Mouse (Mus musculus) forebrain, embryonic 12.5 days (tissue): ENCODE results near the gene Elovl5. TPM values are rescaled to one million over a fixed set of nuclear protein-coding genes. Genes with fewer than 3 reads are reported as not detected.

Source experiments
- ATAC-seq: fragments of 200-750 bp; cut with Nextera tagmentation; 2 replicates; pipeline ENCODE4 v1.8.0; 2017; ENCODE audit warnings: moderate TSS enrichment; ENCODE audit not compliant: low FRiP score
- H3K27ac ChIP-seq: fragments of 300-500 bp; sonication (generic); 2 replicates; pipeline ENCODE4 v1.5.1; 2016; ENCODE audit warnings: mild to moderate bottlenecking
- H3K27me3 ChIP-seq: fragments of 300-500 bp; sonication (generic); 2 replicates; pipeline ENCODE4 v1.6.1; 2016; ENCODE audit warnings: mild to moderate bottlenecking
- H3K36me3 ChIP-seq: fragments of 300-500 bp; sonication (generic); replicated peaks from 2 replicates; pipeline ENCODE4 v1.6.1; 2016; ENCODE audit warnings: mild to moderate bottlenecking
- H3K4me1 ChIP-seq: fragments of 300-500 bp; sonication (generic); 2 replicates; pipeline ENCODE4 v1.6.1; 2016
- H3K4me2 ChIP-seq: fragments of 300-500 bp; sonication (generic); 2 replicates; pipeline ENCODE4 v1.6.1; 2016; ENCODE audit warnings: mild to moderate bottlenecking, moderate library complexity
- H3K4me3 ChIP-seq: fragments of 300-500 bp; sonication (generic); replicated peaks from 2 replicates; pipeline ENCODE4 v1.5.1; 2016; ENCODE audit warnings: mild to moderate bottlenecking
- H3K9ac ChIP-seq: fragments of 300-500 bp; sonication (generic); 2 replicates; pipeline ENCODE4 v1.6.1; 2016; ENCODE audit warnings: mild to moderate bottlenecking
- H3K9me3 ChIP-seq: fragments of 300-500 bp; sonication (generic); 2 replicates; pipeline ENCODE4 v1.6.1; 2016
- WGBS: fragments of 180-500 bp; shearing (Covaris S2); methylation state at CpG from one replicate; pipeline ENCODE4 v1.1.7; 2016; 5-methylcytosine and 5-hydroxymethylcytosine counted together
- polyA plus RNA-seq: library from polyadenylated mRNA; unstranded; fragments of >200 nt; fragmentation: Nextera tagmentation; extraction: Ambion mirVana; gene quantifications from 2 replicates; pipeline ENCODE4 v1.2.1, GENCODE M21; 2016

The Elovl5 gene
- polyA plus RNA-seq, 1 experiment from 2014 or later: 74.6 TPM

DNA sequence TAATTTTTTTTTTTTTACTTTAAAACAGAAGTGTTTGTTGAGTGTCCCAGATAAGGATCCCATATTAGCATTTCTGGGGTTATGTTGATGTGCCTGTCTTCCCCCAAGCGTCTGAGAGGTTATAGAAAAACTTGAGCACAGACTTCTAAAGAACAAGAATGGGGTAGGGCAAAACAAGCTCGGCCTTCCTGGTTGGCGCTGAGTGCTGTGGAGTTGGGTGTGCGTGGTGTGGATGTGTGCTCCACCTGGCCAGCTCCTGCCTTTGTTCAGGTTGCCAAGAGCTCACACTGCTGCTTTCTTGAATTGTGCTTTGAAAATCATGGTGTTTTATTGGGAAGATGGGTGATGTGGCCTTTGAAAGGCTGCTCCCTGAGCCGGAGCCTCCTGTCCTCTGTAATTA, 48.1 kb downstream of the Elovl5 start:
- H3K9ac ChIP-seq: no peak overlapping the region
- no peak overlapping the region for H3K4me2 ChIP-seq
- no peak overlapping the region for H3K4me3 ChIP-seq
- H3K27ac ChIP-seq: no peak overlapping the region
- H3K27me3 ChIP-seq: no peaks in the 10 kb centered on the region
- no peaks in the 10 kb centered on the region for H3K9me3 ChIP-seq
- ATAC-seq: no peak
- peaks cover 15% of the 10 kb centered on the region for H3K4me1 ChIP-seq
- H3K36me3 ChIP-seq: peaks cover 10% of the 10 kb centered on the region
- WGBS: 66% methylated on average over 5 of the region's 5 CpGs

- no peak overlapping the region for H3K4me2 ChIP-seq
- 92% methylated on average over 6 of the region's 6 CpGs for WGBS
- H3K9ac ChIP-seq: no peak overlapping the region
- no peaks in the 10 kb centered on the region for H3K27me3 ChIP-seq
- H3K4me1 ChIP-seq: peaks cover 15% of the 10 kb centered on the region
- H3K36me3 ChIP-seq: peaks cover 6% of the 10 kb centered on the region
- H3K4me3 ChIP-seq: no peak overlapping the region
- no peaks in the 10 kb centered on the region for H3K9me3 ChIP-seq
- no peak for ATAC-seq
- no peak overlapping the region for H3K27ac ChIP-seq
These were observed 48.8 kb downstream of the Elovl5 start for GRCm38 (mm10) chr9:77965768-77966552.

DNA sequence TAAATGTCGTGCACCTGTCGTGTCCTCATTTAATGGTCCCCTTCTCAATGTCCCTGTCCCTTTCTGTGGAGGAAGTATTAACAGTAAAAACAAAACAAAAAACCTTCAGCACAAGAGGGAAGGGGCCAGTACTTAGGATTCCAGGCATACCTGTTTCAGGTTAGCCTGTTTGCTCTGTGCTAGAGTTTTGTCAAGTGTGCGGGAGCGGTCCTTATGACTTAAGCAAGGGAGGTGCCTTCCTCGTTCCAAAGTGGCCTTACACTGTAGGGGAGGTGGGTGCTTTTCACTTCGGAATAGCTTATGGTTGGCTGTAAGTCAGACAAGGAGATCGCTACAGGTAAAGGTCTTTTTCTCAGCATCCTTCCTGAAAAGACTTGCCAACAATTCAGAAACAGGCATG, 49.7 kb downstream of the Elovl5 start:
- WGBS: 96% methylated on average over 7 of the region's 7 CpGs
- Histone ChIP-seq H3K4me2 (no peak overlapping the region), H3K4me1 (peaks cover 15% of the 10 kb centered on the region), H3K27ac (no peak overlapping the region), H3K4me3 (no peak overlapping the region), H3K9ac (no peak overlapping the region), H3K9me3 (no peaks in the 10 kb centered on the region), H3K27me3 (no peaks in the 10 kb centered on the region), H3K36me3 (peaks cover under 1% of the 10 kb centered on the region; the same call in 1 of the 2 replicates)
- ATAC-seq: no peak

DNA sequence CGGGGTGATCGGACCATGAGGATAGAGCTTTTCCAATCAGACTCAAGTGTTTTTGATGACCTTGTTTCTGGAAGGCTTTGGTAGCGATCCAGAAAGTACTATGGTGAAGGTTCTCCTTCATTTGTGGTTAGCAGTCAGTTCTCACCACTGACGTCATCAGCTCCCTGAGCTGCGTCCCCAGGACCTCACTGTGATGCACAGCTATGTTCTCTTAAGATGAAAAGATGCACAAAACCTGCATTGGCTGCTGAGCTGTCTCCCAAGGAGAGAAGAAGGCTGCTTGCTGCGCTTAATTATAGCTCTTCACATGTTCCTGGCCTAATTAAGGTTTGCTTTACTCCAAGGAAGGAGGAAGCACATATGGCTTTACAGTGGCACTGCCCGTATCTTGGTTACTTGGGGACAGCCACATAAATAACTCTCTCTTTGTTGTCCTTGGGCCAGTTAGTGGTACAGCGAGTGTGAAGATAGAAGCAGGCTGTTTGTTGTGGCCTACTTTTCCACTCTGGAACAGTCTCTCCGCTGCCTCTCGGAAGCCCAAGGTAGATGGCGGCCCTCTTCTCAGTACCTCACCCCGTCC, 50.5 kb downstream of the Elovl5 start:
- Histone ChIP-seq H3K9ac (no peak overlapping the region), H3K9me3 (no peaks in the 10 kb centered on the region), H3K27ac (no peak overlapping the region), H3K27me3 (no peaks in the 10 kb centered on the region), H3K4me3 (no peak overlapping the region), H3K4me2 (no peak overlapping the region), H3K4me1 (peaks cover 15% of the 10 kb centered on the region), H3K36me3 (no peaks in the 10 kb centered on the region; the same call in 1 of the 2 replicates)
- no peak for ATAC-seq
- WGBS: 92% methylated on average over 12 of the region's 12 CpGs

DNA sequence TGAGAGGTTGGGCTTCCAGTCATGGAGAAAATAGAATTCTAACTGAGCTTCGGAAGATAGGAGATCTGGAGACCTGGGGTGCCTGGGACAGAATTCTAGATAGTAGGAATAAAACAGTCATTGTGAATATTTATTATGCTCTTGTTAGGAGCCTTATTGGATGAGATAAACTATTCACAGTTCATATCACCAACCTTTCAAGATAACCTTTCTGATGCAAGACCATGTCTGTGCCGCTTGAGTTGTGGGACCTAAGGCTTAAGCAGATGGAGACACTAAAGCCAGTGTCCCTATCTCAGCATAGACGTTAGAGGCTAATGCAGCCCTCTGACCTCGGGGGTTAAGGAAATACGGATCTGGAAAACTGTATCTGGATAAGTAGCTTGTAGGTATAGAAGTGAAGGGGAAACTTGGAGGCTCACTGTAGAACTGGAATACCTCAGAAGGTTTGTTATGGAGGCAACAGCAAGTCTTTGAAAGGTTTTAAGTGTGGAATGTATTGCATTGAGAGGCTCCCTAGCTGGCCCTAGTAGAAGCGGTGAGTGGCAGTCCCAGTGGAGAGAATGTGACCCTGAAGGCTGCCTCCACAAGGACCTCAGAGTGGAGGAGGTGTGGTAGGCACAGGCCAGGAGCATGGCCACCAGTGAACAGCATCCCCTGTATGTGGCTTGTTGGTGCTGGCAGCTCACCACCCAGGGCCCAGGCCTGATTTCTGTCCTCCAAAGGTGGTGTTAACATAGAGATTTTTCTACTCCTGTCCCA, 52.2 kb downstream of the Elovl5 start:
- H3K36me3 ChIP-seq: no peaks in the 10 kb centered on the region; the same call in 1 of the 2 replicates
- H3K4me1 ChIP-seq: peaks cover 4% of the 10 kb centered on the region
- H3K27me3 ChIP-seq: no peaks in the 10 kb centered on the region
- H3K4me3 ChIP-seq: no peak overlapping the region
- H3K27ac ChIP-seq: no peak overlapping the region
- no peak overlapping the region for H3K9ac ChIP-seq
- H3K4me2 ChIP-seq: no peak overlapping the region
- no peaks in the 10 kb centered on the region for H3K9me3 ChIP-seq
- WGBS: 89% methylated on average over 6 of the region's 6 CpGs
- no peak for ATAC-seq

DNA sequence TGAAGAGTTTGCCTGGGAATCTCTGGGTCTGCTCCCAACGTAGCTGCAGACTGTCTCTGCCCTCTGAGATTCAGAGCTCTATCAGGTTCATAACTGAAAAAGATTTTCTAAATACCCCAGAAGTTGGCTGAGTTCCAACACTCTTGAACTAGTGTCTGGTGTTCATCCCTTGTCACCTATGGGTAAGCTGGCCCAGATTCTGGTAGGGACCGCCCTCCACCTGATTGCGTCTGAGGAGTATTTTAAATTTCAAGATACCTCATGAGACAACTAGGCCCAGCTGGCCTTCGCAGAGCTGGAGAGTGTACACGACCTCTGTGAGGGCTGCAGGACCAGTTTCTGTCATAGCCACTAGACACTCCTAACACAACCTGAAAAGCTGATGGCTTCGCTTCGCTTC, 61.8 kb downstream of the Elovl5 start:
- 94% methylated on average over 7 of the region's 7 CpGs for WGBS
- Histone ChIP-seq H3K9ac (no peak overlapping the region), H3K4me2 (no peak overlapping the region), H3K36me3 (peaks cover 66% of the 10 kb centered on the region), H3K4me1 (no peaks in the 10 kb centered on the region; the same call in 1 of the 2 replicates), H3K27me3 (no peaks in the 10 kb centered on the region), H3K4me3 (no peak overlapping the region), H3K27ac (no peak overlapping the region), H3K9me3 (no peaks in the 10 kb centered on the region)
- ATAC-seq: no peak

- H3K4me2 ChIP-seq: no peak overlapping the region
- peaks cover 57% of the 10 kb centered on the region for H3K36me3 ChIP-seq
- H3K9ac ChIP-seq: no peak overlapping the region
- H3K27me3 ChIP-seq: no peaks in the 10 kb centered on the region
- no peak overlapping the region for H3K27ac ChIP-seq
- ATAC-seq: no peak
- no peak overlapping the region for H3K4me3 ChIP-seq
- H3K9me3 ChIP-seq: no peaks in the 10 kb centered on the region
- WGBS: 94% methylated on average over 16 of the region's 16 CpGs
- no peaks in the 10 kb centered on the region for H3K4me1 ChIP-seq
These were observed 65.5 kb downstream of the Elovl5 start for GRCm38 (mm10) chr9:77982616-77983015.

GRCm38 (mm10) chr9:77983521-77983920, 66.4 kb downstream of the Elovl5 start:
- WGBS: 93% methylated on average over 6 of the region's 6 CpGs
- H3K4me1 ChIP-seq: no peaks in the 10 kb centered on the region
- no peak for ATAC-seq

GRCm38 (mm10) chr9:77986153-77986795, 69.1 kb downstream of the Elovl5 start:
- Histone ChIP-seq H3K4me2 (no peak overlapping the region), H3K4me3 (no peak overlapping the region), H3K9ac (no peak overlapping the region), H3K36me3 (peaks cover 28% of the 10 kb centered on the region), H3K27ac (no peak overlapping the region), H3K9me3 (no peaks in the 10 kb centered on the region), H3K27me3 (no peaks in the 10 kb centered on the region), H3K4me1 (no peaks in the 10 kb centered on the region)
- WGBS: 79% methylated on average over 8 of the region's 8 CpGs
- ATAC-seq: no peak

More at GRCm38 (mm10) chr9:77983521-77983920, 66.4 kb downstream of the Elovl5 start:
- Histone ChIP-seq H3K9ac (no peak overlapping the region), H3K36me3 (peaks cover 52% of the 10 kb centered on the region), H3K27me3 (no peaks in the 10 kb centered on the region), H3K9me3 (no peaks in the 10 kb centered on the region), H3K4me2 (no peak overlapping the region), H3K27ac (no peak overlapping the region), H3K4me3 (no peak overlapping the region)

- Histone ChIP-seq H3K27me3 (no peaks in the 10 kb centered on the region), H3K4me1 (no peaks in the 10 kb centered on the region), H3K9me3 (no peaks in the 10 kb centered on the region), H3K4me2 (no peak overlapping the region), H3K27ac (no peak overlapping the region), H3K4me3 (no peak overlapping the region), H3K9ac (no peak overlapping the region), H3K36me3 (0 out of 2 replicates have a peak, but pooled peaks cover 2% of the 10 kb centered on the region)
- no peak for ATAC-seq
- WGBS: 78% methylated on average over 8 of the region's 8 CpGs
These were observed 72.5 kb downstream of the Elovl5 start for GRCm38 (mm10) chr9:77989626-77990025.

DNA sequence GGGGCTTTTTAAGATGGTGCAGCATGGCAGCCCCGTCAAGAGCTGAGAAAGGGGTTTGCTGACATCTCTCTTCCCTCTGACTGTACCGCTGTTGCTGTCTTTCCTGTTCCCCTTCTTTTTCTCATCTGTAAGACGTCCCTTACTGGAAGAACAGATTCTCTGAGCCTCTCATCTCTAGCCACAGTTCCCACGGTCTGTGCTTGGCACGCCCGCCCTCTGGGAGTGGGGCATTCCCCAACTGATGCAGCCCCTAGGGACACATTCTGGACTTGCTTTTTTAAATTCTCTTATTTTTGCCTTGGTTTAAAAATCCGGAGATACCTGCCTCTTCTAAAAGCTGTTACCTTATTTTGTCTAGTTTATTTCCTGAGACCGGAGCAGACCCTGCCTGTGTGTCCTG, 73.1 kb downstream of the Elovl5 start:
- 67% methylated on average over 8 of the region's 8 CpGs for WGBS
- no peak for ATAC-seq

DNA sequence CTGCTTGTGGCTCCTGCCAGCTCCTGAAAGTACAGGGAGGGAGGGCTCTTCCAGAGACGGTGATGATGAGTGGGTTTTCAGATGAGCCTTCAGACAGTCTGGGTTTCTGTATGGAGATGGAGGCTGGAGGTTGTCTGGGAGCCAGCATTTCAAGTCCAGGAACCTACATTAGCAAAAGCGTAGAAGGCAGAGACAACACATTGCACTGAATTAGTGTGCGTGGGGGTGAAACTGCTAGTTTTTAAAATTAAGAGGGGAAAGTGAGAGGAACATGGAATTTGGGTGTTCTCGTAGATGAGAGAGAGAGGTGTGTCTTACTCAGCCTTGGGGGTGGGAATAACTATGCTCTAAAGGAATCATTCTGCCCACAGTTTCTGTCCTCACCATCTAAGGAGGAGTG, 74.5 kb downstream of the Elovl5 start:
- H3K4me1 ChIP-seq: no peaks in the 10 kb centered on the region
- no peaks in the 10 kb centered on the region for H3K9me3 ChIP-seq
- no peak overlapping the region for H3K9ac ChIP-seq
- no peak overlapping the region for H3K27ac ChIP-seq
- 92% methylated on average over 4 of the region's 4 CpGs for WGBS
- H3K4me2 ChIP-seq: no peak overlapping the region
- no peak for ATAC-seq
- H3K4me3 ChIP-seq: no peak overlapping the region
- no peaks in the 10 kb centered on the region for H3K27me3 ChIP-seq
- H3K36me3 ChIP-seq: no peaks in the 10 kb centered on the region

More for the DNA sequence above, 73.1 kb downstream of the Elovl5 start:
- Histone ChIP-seq H3K9me3 (no peaks in the 10 kb centered on the region), H3K36me3 (no peaks in the 10 kb centered on the region), H3K27ac (no peak overlapping the region), H3K4me3 (no peak overlapping the region), H3K9ac (no peak overlapping the region), H3K4me2 (no peak overlapping the region), H3K27me3 (no peaks in the 10 kb centered on the region), H3K4me1 (no peaks in the 10 kb centered on the region)
